Mouse (Mus musculus) layer of hippocampus, adult 8-10 months (tissue): ENCODE data around the gene Brd4. TPM values are rescaled to one million over a fixed set of nuclear protein-coding genes. Genes with fewer than 3 reads are reported as not detected.
A peak's percentile ranks its signal among the peaks of the same experiment; 100 is the strongest.

ENCODE experiments used
- DNase-seq, 2 experiments: peaks; one replicate each; pipeline ENCODE4 v3.0.0; 2022; ENCODE audit warnings: low spot score in 2 of 2
- total RNA-seq, 4 experiments: library from RNA; stranded (reverse); gene quantifications; 2 replicates each; pipeline ENCODE4 v1.2.4; 2022

Gene Brd4
- 100 to 1,000 TPM in 3 of 4 experiments, 10 to 100 TPM in 1; 94.2 to 132 (median 105) TPM for total RNA-seq

GRCm38 (mm10) chr17:32284262-32285137, at the start of gene Brd4:
Gene Brd4 (minus strand): TSS chr17:32284722.
- DNase-seq = peak; percentile 86 to 91

GRCm38 (mm10) chr17:32333675-32334303, 49.3 kb upstream of the Brd4 start:
- DNase-seq = no peak

- DNase-seq = no peak
Observed at GRCm38 (mm10) chr17:32327501-32327900, 43.0 kb upstream of the Brd4 start.

- no peak for DNase-seq
Observed at GRCm38 (mm10) chr17:32322809-32323208, 38.3 kb upstream of the Brd4 start.

GRCm38 (mm10) chr17:32321836-32322235, 37.3 kb upstream of the Brd4 start:
- DNase-seq = peak in 1 of 2 experiments; percentile 30

GRCm38 (mm10) chr17:32321390-32321734, 36.8 kb upstream of the Brd4 start:
- DNase-seq = no peak

GRCm38 (mm10) chr17:32320597-32321389, 36.3 kb upstream of the Brd4 start, which contains the start of gene Akap8:
Gene Akap8 (minus strand): TSS chr17:32321238.
- DNase-seq = peak; percentile 99

- no peak for DNase-seq
Observed at GRCm38 (mm10) chr17:32319950-32320349, 35.4 kb upstream of the Brd4 start.

- no peak for DNase-seq
Observed at GRCm38 (mm10) chr17:32317708-32318107, 33.2 kb upstream of the Brd4 start.

- DNase-seq = no peak
Observed at GRCm38 (mm10) chr17:32317032-32317431, 32.5 kb upstream of the Brd4 start.

- no peak for DNase-seq
Observed at GRCm38 (mm10) chr17:32315560-32315959, 31.0 kb upstream of the Brd4 start.

- no peak for DNase-seq
Observed at GRCm38 (mm10) chr17:32313892-32314291, 29.4 kb upstream of the Brd4 start.

- DNase-seq = no peak
Observed at GRCm38 (mm10) chr17:32312801-32313200, 28.3 kb upstream of the Brd4 start.

- DNase-seq = no peak
Observed at GRCm38 (mm10) chr17:32307963-32308362, 23.4 kb upstream of the Brd4 start.

GRCm38 (mm10) chr17:32298125-32298524, 13.6 kb upstream of the Brd4 start:
- no peak for DNase-seq

- no peak for DNase-seq
Observed at GRCm38 (mm10) chr17:32295901-32296300, 11.4 kb upstream of the Brd4 start.

GRCm38 (mm10) chr17:32295160-32295559, 10.6 kb upstream of the Brd4 start:
- DNase-seq = no peak

GRCm38 (mm10) chr17:32285138-32285670, 682 bp upstream of the Brd4 start:
- no peak for DNase-seq

GRCm38 (mm10) chr17:32283771-32284221, 726 bp downstream of the Brd4 start:
- peak; percentile 27 to 33 for DNase-seq

- DNase-seq = no peak
Observed at GRCm38 (mm10) chr17:32283341-32283740, 1.2 kb downstream of the Brd4 start.

GRCm38 (mm10) chr17:32281611-32282310, 2.8 kb downstream of the Brd4 start:
- no peak for DNase-seq
